Mouse (Mus musculus): Measurements from ENCODE around the gene Tcf15.

GRCm38 (mm10) chr2:152169377-152169776 is 26.0 kb downstream of the Tcf15 start:
- TF ChIP-seq POLR2A (IDR thresholded peaks at IDR 0.05; ENCODE audit: borderline replicate concordance, control insufficient read depth, low read depth, low read length) (no peak), CTCF (IDR thresholded peaks at IDR 0.05; ENCODE audit: control insufficient read depth, insufficient read depth, low read length) (no peak)

All from bone marrow, adult 2 months (tissue).